Mouse (Mus musculus) megakaryocyte progenitor cell, adult 5-6 weeks (primary cell): Measurements from ENCODE around the gene Pappa. TPM values are rescaled to one million over a fixed set of nuclear protein-coding genes. Genes with fewer than 3 reads are reported as not detected.

ENCODE experiments used
- ATAC-seq: replicated peaks from 2 replicates; pipeline ENCODE4 v1.8.0; 2016; ENCODE audit warnings: mild to moderate bottlenecking, moderate TSS enrichment, inconsistent platforms; ENCODE audit not compliant: poor library complexity
- total RNA-seq, 2 experiments: library from RNA; stranded (forward) in 1 of 2; stranded (reverse) in 1 of 2; fragments of 157-497, 149-512 nt in 1 of 2; fragments of 200-1000 nt in 1 of 2; gene quantifications; 2 replicates each; pipeline versions ENCODE4 v1.2.3 to v1.2.4; 2015 to 2017

Pappa gene
- total RNA-seq, 2 experiments from 2014 or later: not detected

GRCm38 (mm10) chr4:65163698-65164097 lies 39.7 kb downstream of the Pappa start:
- no peak for ATAC-seq

GRCm38 (mm10) chr4:65166288-65166835 lies 42.4 kb downstream of the Pappa start:
- ATAC-seq: no peak

GRCm38 (mm10) chr4:65174505-65174904 lies 50.5 kb downstream of the Pappa start:
- ATAC-seq: no peak

GRCm38 (mm10) chr4:65178146-65178545 lies 54.2 kb downstream of the Pappa start:
- no peak for ATAC-seq

GRCm38 (mm10) chr4:65187236-65187635 lies 63.3 kb downstream of the Pappa start:
- ATAC-seq: no peak

- no peak for ATAC-seq
These were observed 63.7 kb downstream of the Pappa start for GRCm38 (mm10) chr4:65187716-65188115.

GRCm38 (mm10) chr4:65188921-65189485 lies 65.0 kb downstream of the Pappa start:
- no peak for ATAC-seq

- no peak for ATAC-seq
These were observed 68.8 kb downstream of the Pappa start for GRCm38 (mm10) chr4:65192810-65193209.

GRCm38 (mm10) chr4:65195971-65196370 lies 72.0 kb downstream of the Pappa start:
- no peak for ATAC-seq

- no peak for ATAC-seq
These were observed 79.7 kb downstream of the Pappa start for GRCm38 (mm10) chr4:65203666-65204065.

- ATAC-seq: no peak
These were observed 81.5 kb downstream of the Pappa start for GRCm38 (mm10) chr4:65205446-65205845.

GRCm38 (mm10) chr4:65209369-65210015 lies 85.5 kb downstream of the Pappa start:
- ATAC-seq: no peak

GRCm38 (mm10) chr4:65216682-65217081 lies 92.7 kb downstream of the Pappa start:
- no peak for ATAC-seq

- ATAC-seq: no peak
These were observed 93.8 kb downstream of the Pappa start for GRCm38 (mm10) chr4:65217651-65218364.

- ATAC-seq: no peak
These were observed 99.9 kb downstream of the Pappa start for GRCm38 (mm10) chr4:65223901-65224300.

- ATAC-seq: no peak
These were observed 114.6 kb downstream of the Pappa start for GRCm38 (mm10) chr4:65238540-65238998.

GRCm38 (mm10) chr4:65242434-65242931 lies 118.5 kb downstream of the Pappa start:
- peak; percentile 46; the same call in 1 of the 2 replicates for ATAC-seq

- ATAC-seq: no peak
These were observed 119.3 kb downstream of the Pappa start for GRCm38 (mm10) chr4:65243245-65243644.

GRCm38 (mm10) chr4:65245015-65245414 lies 121.0 kb downstream of the Pappa start:
- no peak for ATAC-seq

GRCm38 (mm10) chr4:65245440-65245839 lies 121.5 kb downstream of the Pappa start:
- ATAC-seq: no peak

- ATAC-seq: no peak
These were observed 128.2 kb downstream of the Pappa start for GRCm38 (mm10) chr4:65252193-65252592.

- no peak for ATAC-seq
These were observed 130.1 kb downstream of the Pappa start for GRCm38 (mm10) chr4:65254073-65254472.
